Mouse (Mus musculus) large intestine, adult 2 months (tissue): ENCODE data around the gene Pdx1. TPM values are rescaled to one million over a fixed set of nuclear protein-coding genes. Genes with fewer than 3 reads are reported as not detected.

Experiments used
- DNase-seq: peaks from one replicate; pipeline ENCODE4 v3.0.0-alpha.2; 2012; ENCODE audit warnings: low read depth, low spot score
- WGBS: fragments of 180-500 bp; shearing (Covaris S2); methylation state at CpG from one replicate; pipeline ENCODE4 v1.1.7; 2018; 5-methylcytosine and 5-hydroxymethylcytosine counted together
- polyA plus RNA-seq: library from polyadenylated mRNA; depleted of rRNA; stranded (reverse); fragments of >200 nt; gene quantifications from 2 replicates; pipeline ENCODE4 v1.2.3, GENCODE M21; 2012; rRNA removed

Gene Pdx1
- 0.04 and 0.12 TPM in 2 replicates for polyA plus RNA-seq

DNA sequence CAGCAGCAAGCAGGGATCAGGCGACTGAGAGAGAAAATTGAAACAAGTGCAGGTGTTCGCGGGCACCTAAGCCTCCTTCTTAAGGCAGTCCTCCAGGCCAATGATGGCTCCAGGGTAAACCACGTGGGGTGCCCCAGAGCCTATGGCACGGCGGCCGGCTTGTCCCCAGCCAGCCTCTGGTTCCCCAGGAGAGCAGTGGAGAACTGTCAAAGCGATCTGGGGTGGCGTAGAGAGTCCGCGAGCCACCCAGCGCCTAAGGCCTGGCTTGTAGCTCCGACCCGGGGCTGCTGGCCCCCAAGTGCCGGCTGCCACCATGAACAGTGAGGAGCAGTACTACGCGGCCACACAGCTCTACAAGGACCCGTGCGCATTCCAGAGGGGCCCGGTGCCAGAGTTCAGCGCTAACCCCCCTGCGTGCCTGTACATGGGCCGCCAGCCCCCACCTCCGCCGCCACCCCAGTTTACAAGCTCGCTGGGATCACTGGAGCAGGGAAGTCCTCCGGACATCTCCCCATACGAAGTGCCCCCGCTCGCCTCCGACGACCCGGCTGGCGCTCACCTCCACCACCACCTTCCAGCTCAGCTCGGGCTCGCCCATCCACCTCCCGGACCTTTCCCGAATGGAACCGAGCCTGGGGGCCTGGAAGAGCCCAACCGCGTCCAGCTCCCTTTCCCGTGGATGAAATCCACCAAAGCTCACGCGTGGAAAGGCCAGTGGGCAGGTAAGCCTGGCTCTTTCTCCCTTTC lies at the start of gene Pdx1:
Gene Pdx1, plus strand, starts transcription at position 34 of the 747 bp plus-strand sequence.
- no peak for DNase-seq

DNA sequence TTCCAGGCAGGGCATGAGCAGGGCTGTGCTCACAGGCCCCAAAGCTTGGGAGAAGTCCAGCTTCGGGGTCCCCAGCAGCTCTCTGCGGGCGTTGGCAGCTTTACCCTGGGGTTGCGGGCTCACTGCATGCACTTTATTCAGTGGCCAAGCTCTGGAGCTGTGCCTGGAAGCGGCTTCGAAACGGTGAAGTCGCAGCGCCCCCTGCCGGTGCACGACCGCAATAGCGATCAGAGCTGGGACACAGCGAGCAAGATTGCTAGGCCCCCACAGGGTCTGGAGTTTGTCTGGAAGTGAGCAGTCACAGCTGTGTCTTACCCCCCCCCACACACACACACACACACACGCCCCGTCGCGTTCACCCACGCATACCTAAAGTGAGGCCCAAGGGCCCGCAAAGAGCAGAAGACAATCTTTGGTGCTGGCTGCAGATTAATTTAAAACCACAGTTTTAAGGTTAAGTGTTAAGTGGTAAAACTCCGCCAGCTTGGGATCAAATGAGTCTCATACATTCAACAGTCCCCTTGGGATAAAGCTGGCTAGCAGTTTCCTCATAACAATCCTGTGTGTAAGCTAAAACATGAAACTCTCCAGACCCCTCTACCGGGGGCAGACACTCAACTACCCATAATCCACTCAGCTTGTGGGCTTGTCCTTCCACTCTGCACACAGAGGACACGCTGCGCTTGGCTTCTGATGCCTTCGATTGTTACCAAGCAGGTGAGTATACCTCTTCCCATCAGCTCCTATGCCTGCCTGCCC lies 42.2 kb upstream of the Pdx1 start:
- peak; percentile 25 for DNase-seq
- 15% methylated on average over 25 of the region's 25 CpGs for WGBS

More for the DNA sequence above, at the start of gene Pdx1:
- WGBS: 5% methylated on average over 44 of the region's 44 CpGs

DNA sequence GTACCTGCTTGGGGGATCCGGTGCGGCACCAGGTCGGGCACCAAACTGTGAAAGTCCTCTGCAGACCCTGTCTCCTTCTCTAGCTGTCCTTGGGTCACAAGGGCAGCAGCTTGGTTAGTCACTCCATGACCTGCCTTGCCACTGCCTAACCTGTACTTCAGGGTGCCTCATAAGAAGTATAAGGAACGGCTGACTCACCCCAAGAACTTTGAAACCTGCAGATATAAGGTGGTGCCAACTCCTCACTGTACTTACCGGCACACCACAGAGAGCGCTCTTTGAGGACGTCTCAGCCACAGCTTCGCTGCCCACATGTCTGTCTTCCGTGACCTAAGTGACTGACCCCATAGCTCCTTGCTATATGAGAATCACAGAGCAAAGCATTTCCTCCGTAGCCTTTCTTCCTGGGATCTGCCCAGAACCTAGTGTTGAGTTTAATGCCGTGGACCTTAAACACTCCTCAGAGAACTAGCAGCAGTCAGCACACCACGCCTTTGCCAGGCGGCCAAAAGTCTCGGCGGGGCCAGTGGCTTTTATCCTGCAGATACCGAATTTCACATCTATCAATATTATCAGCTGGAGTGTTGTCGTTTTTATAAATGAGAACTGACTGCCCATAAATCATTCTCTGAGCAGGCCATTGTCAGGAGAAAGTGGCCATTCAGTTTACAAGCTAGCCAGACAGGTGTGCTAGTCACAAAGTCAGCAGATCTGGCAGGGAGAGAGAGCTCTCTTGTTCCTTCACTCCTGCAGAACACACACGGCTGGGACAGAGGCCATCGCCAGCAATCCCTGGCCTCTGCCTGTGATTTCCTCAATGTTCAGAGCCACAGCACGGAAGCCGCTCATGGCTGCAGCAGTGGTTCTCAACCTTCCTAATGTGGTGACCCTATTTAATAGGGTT lies 34.1 kb upstream of the Pdx1 start:
- 31% methylated on average over 21 of the region's 21 CpGs for WGBS
- peak; percentile 55 for DNase-seq

GRCm38 (mm10) chr5:147243908-147244307 lies 25.9 kb upstream of the Pdx1 start:
- DNase-seq: no peak
- WGBS: 72% methylated on average over 7 of the region's 7 CpGs

GRCm38 (mm10) chr5:147260189-147260588 lies 9.6 kb upstream of the Pdx1 start:
- WGBS: 49% methylated on average over 1 of the region's 1 CpGs
- DNase-seq: no peak

- no peak for DNase-seq
- 69% methylated on average over 4 of the region's 4 CpGs for WGBS
These were observed 9.0 kb upstream of the Pdx1 start for GRCm38 (mm10) chr5:147260778-147261177.

- WGBS: 23% methylated on average over 11 of the region's 11 CpGs
- no peak for DNase-seq
These were observed 7.7 kb upstream of the Pdx1 start for GRCm38 (mm10) chr5:147261899-147262541.

DNA sequence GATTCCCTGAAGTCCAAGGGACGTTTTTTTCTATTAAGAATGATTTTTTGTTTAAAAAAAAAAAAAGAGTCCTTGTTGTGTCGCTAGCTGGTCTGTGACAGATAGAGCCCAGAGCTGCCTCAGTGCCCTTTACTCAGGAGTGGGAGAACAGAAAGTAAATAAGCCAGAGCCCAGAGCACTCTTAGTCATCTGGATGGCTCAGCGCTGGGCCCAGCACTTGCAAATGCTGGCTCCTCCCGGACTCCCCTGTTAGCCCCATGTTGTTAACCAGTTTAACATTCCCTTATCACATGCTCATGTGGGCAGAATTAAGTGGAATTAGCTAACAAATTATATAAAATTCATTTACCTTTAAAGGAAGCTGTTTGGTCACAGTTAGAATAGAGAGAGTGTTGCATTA lies 5.8 kb upstream of the Pdx1 start:
- DNase-seq: no peak
- 49% methylated on average over 4 of the region's 4 CpGs for WGBS

DNA sequence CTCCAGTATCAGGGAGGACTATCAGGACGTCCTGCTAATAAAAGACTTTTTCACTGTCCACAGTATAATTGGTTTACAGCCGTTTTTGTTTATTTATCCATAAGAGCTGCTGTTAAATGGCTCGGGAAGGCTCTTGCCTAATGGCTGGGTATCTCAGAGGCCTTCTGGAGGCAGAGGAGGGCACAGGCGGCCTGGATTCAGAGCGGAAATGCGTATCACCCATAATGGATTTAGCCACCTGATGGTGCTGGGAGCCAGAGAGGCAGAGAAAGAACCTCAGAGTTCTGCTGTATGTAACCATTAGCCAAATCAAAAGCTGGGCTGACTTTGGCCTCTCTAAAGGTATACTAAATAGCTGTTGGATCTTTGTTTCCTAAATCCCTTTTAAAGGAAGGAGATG lies 2.3 kb upstream of the Pdx1 start:
- no peak for DNase-seq
- WGBS: 27% methylated on average over 6 of the region's 6 CpGs

DNA sequence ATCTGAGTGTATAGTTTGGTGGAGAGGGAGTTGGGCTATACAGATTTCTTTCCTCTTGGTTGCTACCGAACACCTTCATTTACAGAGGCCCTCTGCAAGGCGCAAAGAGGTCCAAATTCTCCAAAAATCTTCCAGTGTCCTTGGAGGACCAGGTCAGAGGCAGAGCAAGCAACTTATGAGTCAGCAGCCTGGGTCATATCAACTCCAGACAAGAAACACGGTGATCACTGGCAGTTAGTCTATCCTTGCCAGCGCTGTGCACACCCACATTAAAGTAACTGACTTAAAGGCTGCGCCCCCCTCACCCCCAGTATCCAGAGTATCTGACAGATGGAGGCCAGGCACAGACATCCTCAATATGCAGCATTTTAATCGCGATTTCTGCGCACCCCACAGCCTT lies 1.0 kb upstream of the Pdx1 start:
- DNase-seq: no peak
- 33% methylated on average over 8 of the region's 8 CpGs for WGBS

DNA sequence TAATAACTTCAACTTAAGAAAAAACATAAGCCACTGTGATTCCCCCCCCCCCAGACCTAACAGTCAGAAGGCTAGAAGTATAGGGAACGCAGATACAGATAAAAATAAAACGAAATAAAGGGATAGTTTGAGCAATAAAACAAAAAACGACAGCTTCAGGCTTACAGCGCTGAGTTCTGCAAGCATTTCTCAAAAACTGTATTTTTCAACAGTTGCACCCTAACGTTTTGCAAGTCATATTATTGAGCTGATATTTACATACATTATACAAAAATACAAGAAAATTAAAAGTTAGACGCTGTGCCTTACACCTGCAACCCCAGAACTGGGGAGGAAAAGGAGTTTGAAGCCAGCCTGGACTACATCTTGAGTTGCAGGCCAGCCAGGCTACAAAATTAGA lies 388 bp upstream of the Pdx1 start:
- DNase-seq: no peak
- WGBS: 27% methylated on average over 6 of the region's 6 CpGs

- WGBS: 43% methylated on average over 29 of the region's 29 CpGs
- DNase-seq: no peak
These were observed 1.2 kb downstream of the Pdx1 start for GRCm38 (mm10) chr5:147270673-147271655.

GRCm38 (mm10) chr5:147272046-147272807 lies 2.5 kb downstream of the Pdx1 start:
- WGBS: 59% methylated on average over 12 of the region's 12 CpGs
- DNase-seq: no peak

- no peak for DNase-seq
- WGBS: 37% methylated on average over 10 of the region's 10 CpGs
These were observed 3.1 kb downstream of the Pdx1 start for GRCm38 (mm10) chr5:147272808-147273345.

DNA sequence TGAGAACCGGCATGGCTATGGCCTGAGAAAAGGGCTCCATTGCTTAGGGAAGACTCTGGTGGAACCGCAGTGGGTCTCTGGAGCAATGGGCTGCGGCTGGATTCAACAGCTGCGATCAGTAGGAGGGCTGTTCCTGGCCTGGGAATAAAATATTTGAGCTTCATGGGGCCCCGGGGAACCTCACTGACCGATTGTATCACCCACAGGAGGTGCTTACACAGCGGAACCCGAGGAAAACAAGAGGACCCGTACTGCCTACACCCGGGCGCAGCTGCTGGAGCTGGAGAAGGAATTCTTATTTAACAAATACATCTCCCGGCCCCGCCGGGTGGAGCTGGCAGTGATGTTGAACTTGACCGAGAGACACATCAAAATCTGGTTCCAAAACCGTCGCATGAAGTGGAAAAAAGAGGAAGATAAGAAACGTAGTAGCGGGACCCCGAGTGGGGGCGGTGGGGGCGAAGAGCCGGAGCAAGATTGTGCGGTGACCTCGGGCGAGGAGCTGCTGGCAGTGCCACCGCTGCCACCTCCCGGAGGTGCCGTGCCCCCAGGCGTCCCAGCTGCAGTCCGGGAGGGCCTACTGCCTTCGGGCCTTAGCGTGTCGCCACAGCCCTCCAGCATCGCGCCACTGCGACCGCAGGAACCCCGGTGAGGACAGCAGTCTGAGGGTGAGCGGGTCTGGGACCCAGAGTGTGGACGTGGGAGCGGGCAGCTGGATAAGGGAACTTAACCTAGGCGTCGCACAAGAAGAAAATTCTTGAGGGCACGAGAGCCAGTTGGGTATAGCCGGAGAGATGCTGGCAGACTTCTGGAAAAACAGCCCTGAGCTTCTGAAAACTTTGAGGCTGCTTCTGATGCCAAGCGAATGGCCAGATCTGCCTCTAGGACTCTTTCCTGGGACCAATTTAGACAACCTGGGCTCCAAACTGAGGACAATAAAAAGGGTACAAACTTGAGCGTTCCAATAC lies 4.7 kb downstream of the Pdx1 start:
- 5% methylated on average over 48 of the region's 48 CpGs for WGBS
- no peak for DNase-seq

DNA sequence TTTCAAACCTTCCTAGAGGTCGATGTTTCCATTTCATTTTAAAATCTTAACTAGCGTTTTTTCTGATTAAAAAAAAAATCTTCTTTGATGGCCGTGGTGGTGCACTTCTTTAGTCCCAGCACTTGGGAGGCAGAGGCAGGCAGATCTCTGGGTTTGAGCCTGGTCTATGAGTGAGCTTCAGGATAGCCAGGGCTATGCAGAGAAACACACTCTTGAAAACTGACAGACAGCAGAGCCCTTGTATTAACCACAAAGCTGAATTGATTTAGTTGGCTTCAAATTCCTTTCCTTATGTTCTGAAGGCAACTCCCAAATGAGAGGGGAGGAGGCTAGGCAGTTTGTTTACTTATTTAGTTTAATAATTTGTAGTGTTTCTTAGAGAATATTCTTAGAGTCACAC lies 6.0 kb downstream of the Pdx1 start:
- DNase-seq: no peak
- WGBS: 14% methylated on average over 3 of the region's 3 CpGs
